Mouse (Mus musculus) forebrain, embryonic 16.5 days (tissue): ENCODE data around the gene Rnf144a. TPM values are rescaled to one million over a fixed set of nuclear protein-coding genes. Genes with fewer than 3 reads are reported as not detected.
A peak's percentile ranks its signal among the peaks of the same experiment; 100 is the strongest.

Experiments used
- ATAC-seq: fragments of 200-750 bp; cut with Nextera tagmentation; 2 replicates; pipeline ENCODE4 v1.8.0; 2017; ENCODE audit warnings: mild to moderate bottlenecking, moderate library complexity
- H3K27ac ChIP-seq: fragments of 300-500 bp; sonication (generic); 2 replicates; pipeline ENCODE4 v1.5.1; 2014; ENCODE audit warnings: low read length, control low read depth
- H3K27me3 ChIP-seq: fragments of 300-500 bp; sonication (generic); replicated peaks from 2 replicates; pipeline ENCODE4 v1.6.1; 2014; ENCODE audit warnings: low read length; ENCODE audit not compliant: control insufficient read depth, insufficient read depth
- H3K36me3 ChIP-seq: fragments of 300-500 bp; sonication (generic); 2 replicates; pipeline ENCODE4 v1.6.1; 2014; ENCODE audit not compliant: control insufficient read depth, insufficient read depth
- H3K4me1 ChIP-seq: fragments of 300-500 bp; sonication (generic); replicated peaks from 2 replicates; pipeline ENCODE4 v1.6.1; 2014; ENCODE audit warnings: low read length; ENCODE audit not compliant: control insufficient read depth, insufficient read depth
- H3K4me2 ChIP-seq: fragments of 300-500 bp; sonication (generic); 2 replicates; pipeline ENCODE4 v1.6.1; 2014; ENCODE audit warnings: mild to moderate bottlenecking, low read length, control low read depth
- H3K4me3 ChIP-seq: fragments of 300-500 bp; sonication (generic); replicated peaks from 2 replicates; pipeline ENCODE4 v1.5.1; 2014; ENCODE audit warnings: mild to moderate bottlenecking, low read length, control low read depth
- H3K9ac ChIP-seq: fragments of 300-500 bp; sonication (generic); replicated peaks from 2 replicates; pipeline ENCODE4 v1.6.1; 2014; ENCODE audit warnings: low read depth, low read length, control low read depth
- H3K9me3 ChIP-seq: fragments of 300-500 bp; sonication (generic); 2 replicates; pipeline ENCODE4 v1.6.1; 2016; ENCODE audit warnings: low read length; ENCODE audit not compliant: control insufficient read depth
- WGBS: fragments of 180-500 bp; shearing (Covaris S2); extraction: QIAGEN DNeasy Blood & Tissue Kit; methylation state at CpG from one replicate; pipeline ENCODE4 v1.1.7; 2014; 5-methylcytosine and 5-hydroxymethylcytosine counted together
- polyA plus RNA-seq: library from polyadenylated mRNA; unstranded; fragments of >200 nt; fragmentation: Nextera tagmentation; extraction: Ambion mirVana; gene quantifications from 2 replicates; pipeline ENCODE4 v1.2.1, GENCODE M21; 2015

The Rnf144a gene
- polyA plus RNA-seq, 1 experiment from 2014 or later = 38.2 TPM

DNA sequence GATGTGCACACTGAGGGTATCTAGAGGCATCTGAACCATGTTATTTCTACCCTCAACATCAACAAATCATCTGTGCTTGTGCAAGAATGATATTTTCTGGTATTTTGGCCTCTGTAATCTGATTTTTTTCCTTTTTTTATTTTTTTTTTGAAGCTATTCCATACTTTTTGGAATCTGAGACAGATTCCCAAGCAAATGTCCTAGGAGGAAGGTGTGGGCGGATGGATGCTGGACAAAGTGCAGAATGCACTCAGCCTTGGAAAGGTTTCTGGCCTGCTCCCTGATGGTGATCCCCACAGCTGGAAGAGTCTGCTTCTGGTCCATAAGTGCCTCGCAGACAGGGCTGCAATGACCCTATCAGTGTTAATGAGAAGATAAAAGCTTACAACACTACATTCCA is 28.9 kb downstream of the Rnf144a start:
- no peaks in the 10 kb centered on the region for H3K9me3 ChIP-seq
- no peak overlapping the region for H3K4me3 ChIP-seq
- no peaks in the 10 kb centered on the region for H3K27me3 ChIP-seq
- H3K9ac ChIP-seq = no peak overlapping the region
- H3K27ac ChIP-seq = no peak overlapping the region
- no peak for ATAC-seq
- H3K36me3 ChIP-seq = peaks cover 16% of the 10 kb centered on the region
- H3K4me1 ChIP-seq = 0 out of 2 replicates have a peak, but pooled peaks cover under 1% of the 10 kb centered on the region
- WGBS = 90% methylated on average over 2 of the region's 2 CpGs
- no peak overlapping the region for H3K4me2 ChIP-seq

DNA sequence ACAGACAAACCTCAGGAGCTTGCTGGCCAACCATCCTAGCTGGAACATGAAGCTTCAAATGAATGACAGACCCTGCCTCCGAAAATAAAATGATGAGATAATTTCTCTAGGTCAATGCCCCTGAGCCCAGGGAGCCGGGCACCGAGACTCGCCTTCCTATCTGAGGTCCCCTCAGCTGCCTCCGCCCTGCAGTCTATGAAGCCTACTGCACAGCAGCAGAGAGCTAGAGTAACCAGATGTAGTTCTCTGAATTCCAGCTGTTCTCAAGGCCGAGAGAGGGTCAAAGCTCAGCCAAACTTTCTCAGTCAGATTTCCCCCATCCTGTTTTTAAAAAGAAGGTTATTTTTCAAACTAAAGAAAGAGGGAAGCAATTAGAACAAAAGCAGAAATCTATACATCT is 29.3 kb downstream of the Rnf144a start:
- H3K4me3 ChIP-seq = no peak overlapping the region
- H3K9ac ChIP-seq = no peak overlapping the region
- no peaks in the 10 kb centered on the region for H3K27me3 ChIP-seq
- no peak overlapping the region for H3K27ac ChIP-seq
- no peaks in the 10 kb centered on the region for H3K4me1 ChIP-seq
- no peak for ATAC-seq
- no peak overlapping the region for H3K4me2 ChIP-seq
- no peaks in the 10 kb centered on the region for H3K9me3 ChIP-seq
- 88% methylated on average over 6 of the region's 6 CpGs for WGBS
- peaks cover 16% of the 10 kb centered on the region for H3K36me3 ChIP-seq

DNA sequence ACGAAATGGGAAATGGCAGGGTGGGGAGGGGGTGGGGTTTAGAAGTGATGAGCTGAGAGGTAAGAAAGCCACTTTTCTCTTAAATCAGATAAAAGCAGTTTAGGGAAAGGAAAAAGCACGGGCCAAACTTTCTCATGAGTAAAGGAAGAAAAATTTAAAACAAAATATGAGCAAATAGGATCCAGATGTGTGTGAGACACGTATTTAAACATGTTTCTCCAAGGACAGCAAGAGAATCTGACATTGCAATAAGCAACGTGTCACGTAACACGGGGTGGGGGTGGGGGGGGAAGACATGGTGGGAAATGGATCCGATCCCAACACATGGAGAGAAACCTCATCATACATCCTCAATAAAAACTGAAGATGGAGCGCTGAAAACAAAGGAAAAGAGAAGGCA is 33.3 kb downstream of the Rnf144a start:
- Histone ChIP-seq H3K27ac (no peak overlapping the region), H3K9me3 (no peaks in the 10 kb centered on the region), H3K27me3 (no peaks in the 10 kb centered on the region), H3K4me3 (no peak overlapping the region), H3K36me3 (peaks cover 5% of the 10 kb centered on the region), H3K4me2 (no peak overlapping the region), H3K9ac (no peak overlapping the region), H3K4me1 (no peaks in the 10 kb centered on the region; the same call in 1 of the 2 replicates)
- ATAC-seq = no peak
- 95% methylated on average over 8 of the region's 8 CpGs for WGBS

DNA sequence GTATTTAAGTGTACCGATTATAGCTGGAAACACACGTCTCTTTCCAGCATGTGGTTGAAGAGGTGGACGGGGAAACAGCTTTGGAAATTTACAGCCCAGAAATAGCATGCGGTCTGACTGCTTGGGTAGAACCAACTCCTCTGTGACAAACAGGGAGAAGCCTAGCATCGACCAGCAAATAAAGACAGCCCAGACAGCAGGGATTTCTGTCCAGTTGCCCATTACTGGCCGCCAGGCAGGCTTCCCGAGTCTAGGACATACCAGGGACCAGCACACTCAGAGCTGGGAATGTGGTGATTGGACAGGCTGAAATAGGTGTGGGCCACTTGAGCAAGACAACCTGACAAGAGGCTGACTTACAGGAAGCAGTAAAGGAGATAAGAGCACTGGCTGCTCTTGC is 35.3 kb downstream of the Rnf144a start:
- no peak for ATAC-seq
- Histone ChIP-seq H3K27me3 (no peaks in the 10 kb centered on the region), H3K9ac (no peak overlapping the region), H3K4me1 (no peaks in the 10 kb centered on the region; the same call in 1 of the 2 replicates), H3K36me3 (peaks cover 5% of the 10 kb centered on the region), H3K4me3 (no peak overlapping the region), H3K9me3 (no peaks in the 10 kb centered on the region), H3K4me2 (no peak overlapping the region), H3K27ac (no peak overlapping the region)
- 89% methylated on average over 7 of the region's 7 CpGs for WGBS

DNA sequence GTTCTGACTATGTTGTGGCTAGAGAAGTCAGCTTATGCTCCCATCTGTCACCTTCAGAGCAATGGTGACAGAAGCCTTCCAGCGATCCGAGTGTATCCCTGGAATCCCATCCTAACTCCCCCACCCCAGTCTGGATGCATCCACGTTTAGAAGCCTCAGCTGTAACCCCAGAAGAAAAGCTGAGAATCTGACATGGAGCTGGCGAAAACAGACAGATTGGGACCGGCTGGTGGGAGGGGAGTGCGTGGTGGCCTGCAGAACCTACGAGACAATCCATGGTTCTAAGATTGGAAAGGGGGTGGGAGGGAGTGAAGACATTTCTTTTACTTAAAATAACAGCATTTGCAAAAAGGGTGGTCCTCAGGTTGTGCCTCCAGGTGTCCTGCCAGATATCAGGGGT is 37.4 kb downstream of the Rnf144a start:
- no peaks in the 10 kb centered on the region for H3K36me3 ChIP-seq
- no peaks in the 10 kb centered on the region for H3K9me3 ChIP-seq
- 81% methylated on average over 7 of the region's 7 CpGs for WGBS
- H3K4me1 ChIP-seq = no peaks in the 10 kb centered on the region; the same call in 1 of the 2 replicates
- no peak overlapping the region for H3K4me2 ChIP-seq
- H3K4me3 ChIP-seq = no peak overlapping the region
- no peak overlapping the region for H3K9ac ChIP-seq
- no peaks in the 10 kb centered on the region for H3K27me3 ChIP-seq
- H3K27ac ChIP-seq = no peak overlapping the region
- no peak for ATAC-seq

DNA sequence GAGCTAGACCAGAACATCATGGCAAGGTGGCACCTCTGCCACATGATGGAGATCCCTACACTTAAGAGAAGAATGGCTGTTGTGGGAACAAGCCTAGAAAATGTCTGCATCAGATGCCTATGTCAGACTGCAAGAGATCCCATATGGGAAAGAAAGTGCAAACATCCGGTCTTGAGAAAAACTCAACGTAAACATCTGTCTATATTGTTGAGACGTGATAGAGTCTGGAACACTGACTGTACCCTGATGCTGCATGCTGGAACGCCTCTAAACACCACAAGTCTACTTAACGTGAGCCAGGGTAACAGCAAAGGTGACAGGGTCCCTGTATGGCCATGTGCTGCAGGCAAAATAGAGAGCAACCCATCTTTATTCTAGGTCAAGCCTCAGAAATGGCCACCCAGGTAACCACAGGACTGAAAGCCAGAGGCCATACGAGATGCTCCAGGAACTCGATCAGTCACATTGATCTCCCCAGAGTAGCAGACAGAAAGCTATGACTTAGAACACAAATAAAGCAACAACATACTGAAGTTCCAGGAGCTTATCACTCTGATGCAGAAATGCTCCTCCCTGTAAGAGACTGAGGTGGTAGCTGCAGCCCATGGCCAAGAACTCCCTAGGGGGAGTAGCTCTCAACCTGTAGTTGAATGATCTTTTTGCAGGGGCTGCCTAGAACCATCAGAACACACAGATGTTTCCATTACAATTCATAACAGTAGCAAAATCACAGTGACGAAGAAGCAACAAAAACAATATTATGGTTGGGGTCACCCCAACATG is 38.3 kb downstream of the Rnf144a start:
- H3K4me3 ChIP-seq = no peak overlapping the region
- H3K27ac ChIP-seq = no peak overlapping the region
- H3K9me3 ChIP-seq = no peaks in the 10 kb centered on the region
- H3K4me1 ChIP-seq = no peaks in the 10 kb centered on the region; the same call in 1 of the 2 replicates
- 94% methylated on average over 8 of the region's 8 CpGs for WGBS
- no peaks in the 10 kb centered on the region for H3K36me3 ChIP-seq
- H3K9ac ChIP-seq = no peak overlapping the region
- no peaks in the 10 kb centered on the region for H3K27me3 ChIP-seq
- no peak for ATAC-seq
- no peak overlapping the region for H3K4me2 ChIP-seq

DNA sequence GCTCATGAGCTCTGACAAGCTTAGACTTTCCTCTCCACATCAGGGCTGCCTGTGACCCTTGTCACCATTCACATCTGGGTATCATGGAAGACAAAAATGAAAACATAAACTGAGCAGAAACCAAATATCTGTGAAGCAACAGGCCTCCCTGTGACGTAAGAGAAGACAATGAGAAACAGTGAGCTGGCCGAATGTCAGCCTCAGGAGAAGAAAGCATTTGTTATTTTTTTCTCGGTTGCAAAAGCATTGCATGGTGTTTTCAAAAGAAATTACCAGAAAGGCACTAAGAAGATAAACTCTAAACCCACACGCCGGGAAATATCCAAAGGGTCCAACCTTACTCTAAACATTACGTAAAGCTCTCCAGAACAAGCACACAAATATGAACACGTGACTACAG is 41.3 kb downstream of the Rnf144a start:
- no peak overlapping the region for H3K27ac ChIP-seq
- no peaks in the 10 kb centered on the region for H3K36me3 ChIP-seq
- H3K27me3 ChIP-seq = no peaks in the 10 kb centered on the region
- ATAC-seq = no peak
- no peaks in the 10 kb centered on the region for H3K9me3 ChIP-seq
- peaks cover 3% of the 10 kb centered on the region; the same call in 1 of the 2 replicates for H3K4me1 ChIP-seq
- no peak overlapping the region for H3K4me2 ChIP-seq
- H3K4me3 ChIP-seq = no peak overlapping the region
- H3K9ac ChIP-seq = no peak overlapping the region
- WGBS = 92% methylated on average over 7 of the region's 7 CpGs

DNA sequence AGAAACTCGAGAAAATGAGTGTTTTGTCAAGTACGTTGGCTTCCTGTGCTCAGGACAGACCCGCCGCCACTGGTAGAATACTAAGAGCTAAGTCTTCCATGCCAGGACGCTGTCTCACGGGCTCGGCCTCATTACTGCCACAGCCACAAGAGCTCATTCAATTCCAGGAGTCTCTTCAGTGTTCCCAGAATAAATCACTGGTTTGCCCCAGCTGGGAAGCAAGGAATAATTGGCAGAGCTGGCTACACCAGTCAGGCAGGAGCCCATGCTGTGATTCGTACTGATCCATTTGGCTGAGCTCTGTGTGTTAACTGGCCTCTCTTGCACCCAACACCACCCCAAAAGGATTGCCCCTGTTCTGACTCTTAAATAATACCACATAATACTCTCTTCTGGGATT is 45.0 kb downstream of the Rnf144a start:
- ATAC-seq = peak; percentile 88
- Histone ChIP-seq H3K4me1 (0 out of 2 replicates have a peak, but pooled peaks cover 3% of the 10 kb centered on the region), H3K9me3 (no peaks in the 10 kb centered on the region), H3K27me3 (no peaks in the 10 kb centered on the region), H3K4me3 (no peak overlapping the region), H3K4me2 (no peak overlapping the region), H3K36me3 (no peaks in the 10 kb centered on the region), H3K9ac (no peak overlapping the region), H3K27ac (no peak overlapping the region)
- WGBS = 31% methylated on average over 8 of the region's 8 CpGs

DNA sequence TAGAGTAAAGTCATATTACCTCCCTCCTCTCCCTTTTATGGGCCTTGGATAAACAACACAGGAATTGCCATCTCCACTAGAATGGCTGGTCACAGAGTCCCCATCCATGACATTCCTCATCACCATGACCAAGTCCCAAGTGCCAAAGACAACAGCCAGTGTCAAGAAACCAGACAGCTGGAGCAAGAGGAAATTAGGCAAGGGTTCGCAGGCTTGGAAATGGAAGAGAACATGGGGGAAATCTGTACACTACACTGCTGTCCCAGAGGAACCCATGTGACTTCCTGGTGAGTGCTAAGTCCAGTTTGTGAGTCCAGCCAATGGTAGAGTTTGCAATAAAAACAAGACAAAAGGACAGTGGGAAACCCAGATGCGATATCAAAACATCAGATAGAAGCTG is 47.7 kb downstream of the Rnf144a start:
- WGBS = 93% methylated on average over 2 of the region's 2 CpGs
- H3K27ac ChIP-seq = no peak overlapping the region
- no peaks in the 10 kb centered on the region for H3K9me3 ChIP-seq
- H3K4me3 ChIP-seq = no peak overlapping the region
- H3K9ac ChIP-seq = no peak overlapping the region
- H3K4me2 ChIP-seq = no peak overlapping the region
- no peaks in the 10 kb centered on the region for H3K36me3 ChIP-seq
- H3K4me1 ChIP-seq = 0 out of 2 replicates have a peak, but pooled peaks cover 5% of the 10 kb centered on the region
- ATAC-seq = no peak
- H3K27me3 ChIP-seq = no peaks in the 10 kb centered on the region
